Mouse (Mus musculus): ENCODE data around the gene Snd1.

DNA sequence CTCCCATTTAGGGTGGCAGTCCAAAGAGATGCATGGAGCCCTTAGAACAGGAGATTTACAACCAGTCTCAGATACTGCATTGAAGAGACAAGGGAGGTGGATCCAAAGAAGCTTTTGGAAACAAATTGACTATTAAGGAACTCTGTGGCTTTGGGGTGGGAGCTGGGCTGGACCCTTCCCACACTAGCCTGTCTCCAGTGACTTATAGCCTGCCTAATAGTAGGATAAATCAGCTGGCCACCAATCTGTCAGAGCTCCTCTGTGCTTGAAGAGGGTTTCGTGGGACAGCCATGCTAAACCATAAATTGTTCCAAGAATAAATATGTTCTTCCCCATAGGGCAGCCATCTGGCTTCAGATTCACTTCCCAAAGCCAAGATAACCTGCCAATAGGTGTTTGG is 400.4 kb downstream of the Snd1 start:
- no peak for TF ChIP-seq CTCF (IDR thresholded peaks at IDR 0.05; ENCODE audit: low read depth, low read length)
- no peak for TF ChIP-seq POLR2AphosphoS5 (IDR thresholded peaks at IDR 0.05; ENCODE audit: insufficient replicate concordance, low read depth, low read length)
- no peak for TF ChIP-seq GATA1 (IDR thresholded peaks at IDR 0.05; ENCODE audit: borderline replicate concordance, low read length)
- TF ChIP-seq TAL1 (conservative IDR thresholded peaks at IDR 0.05; ENCODE audit: low read depth, low read length): no peak

Data from G1E (cell line).